Mouse (Mus musculus) heart, embryonic 16.5 days (tissue): Measurements from ENCODE around the gene Adora2a. TPM values are rescaled to one million over a fixed set of nuclear protein-coding genes. Genes with fewer than 3 reads are reported as not detected.
"Not testable (repeated sequence)": the region's sequence is repeated elsewhere in the genome, so short reads cannot be mapped to it uniquely, and the experiment has no call there.

Source experiments
- ATAC-seq: fragments of 200-750 bp; cut with Nextera tagmentation; replicated peaks from 2 replicates; pipeline ENCODE4 v1.8.0; 2017; ENCODE audit warnings: moderate number of reproducible peaks; ENCODE audit not compliant: insufficient read depth, low FRiP score; ENCODE audit errors: extremely low read depth
- H3K27ac ChIP-seq: fragments of 300-500 bp; sonication (generic); 2 replicates; pipeline ENCODE4 v1.5.1; 2014; ENCODE audit warnings: mild to moderate bottlenecking, low read length, control low read depth, moderate library complexity
- H3K27me3 ChIP-seq: fragments of 300-500 bp; sonication (generic); 2 replicates; pipeline ENCODE4 v1.6.1; 2014; ENCODE audit warnings: low read length, mixed read lengths; ENCODE audit not compliant: control insufficient read depth, insufficient read depth
- H3K36me3 ChIP-seq: fragments of 300-500 bp; sonication (generic); 2 replicates; pipeline ENCODE4 v1.6.1; 2014; ENCODE audit not compliant: control insufficient read depth, insufficient read depth
- H3K4me1 ChIP-seq: fragments of 300-500 bp; sonication (generic); 2 replicates; pipeline ENCODE4 v1.6.1; 2014; ENCODE audit warnings: low read length, mixed read lengths; ENCODE audit not compliant: control insufficient read depth, insufficient read depth
- H3K4me2 ChIP-seq: fragments of 300-500 bp; sonication (generic); 2 replicates; pipeline ENCODE4 v1.6.1; 2014; ENCODE audit warnings: low read depth, mild to moderate bottlenecking, control low read depth, low read length
- H3K4me3 ChIP-seq: fragments of 300-500 bp; sonication (generic); 2 replicates; pipeline ENCODE4 v1.5.1; 2014; ENCODE audit warnings: mild to moderate bottlenecking, control low read depth, low read length
- H3K9ac ChIP-seq: fragments of 300-500 bp; sonication (generic); 2 replicates; pipeline ENCODE4 v1.6.1; 2014; ENCODE audit warnings: low read length, control low read depth
- H3K9me3 ChIP-seq: fragments of 300-500 bp; sonication (generic); replicated peaks from 2 replicates; pipeline ENCODE4 v1.6.1; 2016; ENCODE audit warnings: low read length; ENCODE audit not compliant: control insufficient read depth
- WGBS: fragments of 180-500 bp; shearing (Covaris S2); extraction: QIAGEN DNeasy Blood & Tissue Kit; methylation state at CpG from one replicate; pipeline ENCODE4 v1.1.7; 2014; 5-methylcytosine and 5-hydroxymethylcytosine counted together
- polyA plus RNA-seq: library from polyadenylated mRNA; unstranded; fragments of >200 nt; fragmentation: Nextera tagmentation; extraction: Ambion mirVana; gene quantifications from 2 replicates; pipeline ENCODE4 v1.2.1, GENCODE M21; 2015

Gene Adora2a
- polyA plus RNA-seq, 1 experiment from 2014 or later = 8.0 TPM

GRCm38 (mm10) chr10:75344563-75344962 is 27.9 kb downstream of the Adora2a start:
- H3K9ac ChIP-seq, H3K27me3 ChIP-seq, H3K36me3 ChIP-seq, ATAC-seq, H3K4me3 ChIP-seq, H3K4me1 ChIP-seq, H3K9me3 ChIP-seq, H3K4me2 ChIP-seq: not testable (repeated sequence)
- peak overlapping the region; percentile 54 for H3K27ac ChIP-seq
- WGBS = 40% methylated on average over 1 of the region's 1 CpGs

- 15% methylated on average over 2 of the region's 2 CpGs for WGBS
- Histone ChIP-seq H3K4me2 (no peak overlapping the region), H3K27ac (peak overlapping the region; percentile 54), H3K4me1 (peaks cover 8% of the 10 kb centered on the region), H3K9ac (no peak overlapping the region), H3K9me3 (peaks cover 6% of the 10 kb centered on the region; the same call in 1 of the 2 replicates), H3K36me3 (no peaks in the 10 kb centered on the region), H3K27me3 (no peaks in the 10 kb centered on the region), H3K4me3 (no peak overlapping the region)
- ATAC-seq = no peak
These were observed 28.6 kb downstream of the Adora2a start for GRCm38 (mm10) chr10:75345265-75345664.

- Histone ChIP-seq H3K4me2 (no peak overlapping the region), H3K27me3 (no peaks in the 10 kb centered on the region), H3K36me3 (no peaks in the 10 kb centered on the region), H3K4me1 (peaks cover 5% of the 10 kb centered on the region; the same call in 1 of the 2 replicates), H3K9me3 (peaks cover 6% of the 10 kb centered on the region; the same call in 1 of the 2 replicates), H3K27ac (no peak overlapping the region), H3K4me3 (no peak overlapping the region), H3K9ac (no peak overlapping the region)
- 58% methylated on average over 5 of the region's 5 CpGs for WGBS
- ATAC-seq = no peak
These were observed 33.9 kb downstream of the Adora2a start for GRCm38 (mm10) chr10:75350564-75350963.

- no peak for ATAC-seq
- Histone ChIP-seq H3K4me3 (no peak overlapping the region), H3K9me3 (no peaks in the 10 kb centered on the region), H3K36me3 (no peaks in the 10 kb centered on the region), H3K4me2 (no peak overlapping the region), H3K27ac (no peak overlapping the region), H3K9ac (no peak overlapping the region), H3K4me1 (peaks cover 6% of the 10 kb centered on the region; the same call in 1 of the 2 replicates), H3K27me3 (no peaks in the 10 kb centered on the region)
- WGBS = 91% methylated on average over 12 of the region's 12 CpGs
These were observed 35.9 kb downstream of the Adora2a start for GRCm38 (mm10) chr10:75352541-75352940.

GRCm38 (mm10) chr10:75353838-75354241 is 37.2 kb downstream of the Adora2a start:
- WGBS = 38% methylated on average over 8 of the region's 9 CpGs
- H3K9ac ChIP-seq, H3K4me1 ChIP-seq, H3K9me3 ChIP-seq, H3K4me2 ChIP-seq, H3K4me3 ChIP-seq, H3K27ac ChIP-seq, H3K36me3 ChIP-seq, H3K27me3 ChIP-seq: not testable (repeated sequence)
- 0 out of 2 replicates have a peak, but pooled peaks have one; percentile 37 for ATAC-seq

- no peaks in the 10 kb centered on the region for H3K9me3 ChIP-seq
- no peaks in the 10 kb centered on the region for H3K36me3 ChIP-seq
- H3K4me2 ChIP-seq = no peak overlapping the region
- no peak overlapping the region for H3K4me3 ChIP-seq
- H3K9ac ChIP-seq = no peak overlapping the region
- 39% methylated on average over 4 of the region's 4 CpGs for WGBS
- H3K27me3 ChIP-seq = no peaks in the 10 kb centered on the region
- H3K27ac ChIP-seq = no peak overlapping the region; the same call in 1 of the 2 replicates
- ATAC-seq = no peak
- H3K4me1 ChIP-seq = peaks cover 6% of the 10 kb centered on the region; the same call in 1 of the 2 replicates
These were observed 38.7 kb downstream of the Adora2a start for GRCm38 (mm10) chr10:75355341-75355740.

GRCm38 (mm10) chr10:75364214-75364690 is 47.6 kb downstream of the Adora2a start:
- ATAC-seq = peak; percentile 89

GRCm38 (mm10) chr10:75364796-75365195 is 48.1 kb downstream of the Adora2a start:
- ATAC-seq = no peak
- Histone ChIP-seq H3K9me3 (no peaks in the 10 kb centered on the region), H3K36me3 (no peaks in the 10 kb centered on the region), H3K4me3 (no peak overlapping the region), H3K4me1 (peaks cover 17% of the 10 kb centered on the region), H3K27me3 (no peaks in the 10 kb centered on the region), H3K27ac (peak overlapping the region; percentile 82), H3K4me2 (peak overlapping the region; percentile 9), H3K9ac (no peak overlapping the region)
- WGBS = 64% methylated on average over 9 of the region's 9 CpGs

More at GRCm38 (mm10) chr10:75364214-75364690, 47.6 kb downstream of the Adora2a start:
- H3K4me2 ChIP-seq, H3K4me3 ChIP-seq, H3K27me3 ChIP-seq, H3K9me3 ChIP-seq, H3K36me3 ChIP-seq, H3K9ac ChIP-seq: not testable (repeated sequence)
- Histone ChIP-seq H3K27ac (peak overlapping the region; percentile 82), H3K4me1 (peaks cover 17% of the 10 kb centered on the region)
- 0% methylated on average over 1 of the region's 1 CpGs for WGBS

- Histone ChIP-seq H3K4me1 (peaks cover 17% of the 10 kb centered on the region), H3K27me3 (no peaks in the 10 kb centered on the region), H3K4me3 (peak overlapping the region; percentile 43), H3K36me3 (no peaks in the 10 kb centered on the region), H3K9ac (no peak overlapping the region; the same call in 1 of the 2 replicates), H3K9me3 (no peaks in the 10 kb centered on the region), H3K27ac (peak overlapping the region; percentile 82), H3K4me2 (peak overlapping the region; percentile 47)
- ATAC-seq = no peak
- 47% methylated on average over 6 of the region's 6 CpGs for WGBS
These were observed 48.6 kb downstream of the Adora2a start for GRCm38 (mm10) chr10:75365231-75365633.
